Mouse (Mus musculus) CH12.LX (cell line): ENCODE data around the gene Ptgir. TPM values are rescaled to one million over a fixed set of nuclear protein-coding genes. Genes with fewer than 3 reads are reported as not detected.
A peak's percentile ranks its signal among the peaks of the same experiment; 100 is the strongest.

Source experiments
- DNase-seq: peaks from one replicate; pipeline ENCODE4 v3.0.0-alpha.2; 2013; ENCODE audit errors: extremely low read depth
- H3K27ac ChIP-seq: 2 replicates; pipeline ENCODE4 v1.5.1; 2012; ENCODE audit warnings: low read depth, mild to moderate bottlenecking, control low read depth, moderate library complexity; ENCODE audit not compliant: insufficient read depth
- H3K27me3 ChIP-seq: replicated peaks from 2 replicates; pipeline ENCODE3; 2012; ENCODE audit warnings: inconsistent platforms
- H3K36me3 ChIP-seq, 2 experiments: replicated peaks in 1 of 2; 2 replicates each; pipeline versions ENCODE3 to v1.6.1; 2012; ENCODE audit warnings: inconsistent platforms in 1 of 2, low read length in 1 of 2, mild to moderate bottlenecking in 1 of 2, mixed read lengths in 1 of 2, moderate library complexity in 1 of 2; ENCODE audit not compliant: control insufficient read depth in 1 of 2, insufficient read depth in 1 of 2
- H3K4me1 ChIP-seq, 2 experiments: 2 replicates each; pipeline ENCODE4 v1.6.1; 2012; ENCODE audit warnings: inconsistent platforms in 1 of 2, moderate library complexity in 1 of 2; ENCODE audit not compliant: insufficient read depth in 2 of 2, control insufficient read depth in 1 of 2
- H3K4me2 ChIP-seq: 2 replicates; pipeline ENCODE4 v1.6.1; 2012; ENCODE audit warnings: low read depth, mild to moderate bottlenecking, control low read depth; ENCODE audit not compliant: poor library complexity, insufficient read depth, severe bottlenecking
- H3K4me3 ChIP-seq, 3 experiments: fragments of 150-350 bp in 1 of 3; sonication (generic) in 1 of 3; replicated peaks in 1 of 3; 2 replicates each; pipeline versions ENCODE3 to v1.5.1; 2011 to 2012; ENCODE audit warnings: low read depth in 2 of 3, low read length in 2 of 3, mild to moderate bottlenecking in 2 of 3, moderate library complexity in 2 of 3, control low read depth in 1 of 3, improper control_type of control experiment in 1 of 3, inconsistent platforms in 1 of 3, mixed read lengths in 1 of 3; ENCODE audit not compliant: poor library complexity in 1 of 3
- H3K79me2 ChIP-seq: replicated peaks from 2 replicates; pipeline ENCODE4 v1.6.1; 2012; ENCODE audit warnings: mild to moderate bottlenecking, moderate library complexity; ENCODE audit not compliant: control insufficient read depth, poor library complexity, insufficient read depth, severe bottlenecking; ENCODE audit errors: extremely low read depth
- H3K9ac ChIP-seq: 2 replicates; pipeline ENCODE4 v1.6.1; 2012; ENCODE audit warnings: low read depth, mild to moderate bottlenecking, control low read depth, moderate library complexity; ENCODE audit not compliant: insufficient read depth
- H3K9me3 ChIP-seq: replicated peaks from 2 replicates; pipeline ENCODE3; 2012; ENCODE audit warnings: low read length, inconsistent platforms, mixed read lengths
- BHLHE40 ChIP-seq: IDR thresholded peaks from 2 replicates; pipeline ENCODE4 v1.6.1; 2011; ENCODE audit warnings: mild to moderate bottlenecking, low read depth, low read length, improper control_type of control experiment
- CHD2 ChIP-seq: IDR thresholded peaks from 2 replicates; pipeline ENCODE4 v1.6.1; 2011; ENCODE audit warnings: low read length, improper control_type of control experiment
- CTCF ChIP-seq, 2 experiments: IDR thresholded peaks in 1 of 2; conservative IDR thresholded peaks in 1 of 2; 2 replicates each; pipeline ENCODE4 v1.5.1; 2011 to 2012; ENCODE audit warnings: low read depth in 2 of 2, low read length in 2 of 2, improper control_type of control experiment in 1 of 2, inconsistent platforms in 1 of 2, mild to moderate bottlenecking in 1 of 2, moderate library complexity in 1 of 2
- E2F4 ChIP-seq: IDR thresholded peaks from 2 replicates; pipeline ENCODE4 v1.6.1; 2011; ENCODE audit warnings: low read depth, low read length, improper control_type of control experiment; ENCODE audit not compliant: insufficient replicate concordance
- ELF1 ChIP-seq: IDR thresholded peaks from 2 replicates; pipeline ENCODE4 v1.6.1; 2014; ENCODE audit warnings: low read depth, mild to moderate bottlenecking, inconsistent platforms, low read length, improper control_type of control experiment
- EP300 ChIP-seq: IDR thresholded peaks from 2 replicates; pipeline ENCODE4 v1.6.1; 2011; ENCODE audit warnings: low read length, improper control_type of control experiment
- GABPA ChIP-seq: IDR thresholded peaks from 2 replicates; pipeline ENCODE4 v1.6.1; 2012; ENCODE audit warnings: low read depth, low read length, improper control_type of control experiment, inconsistent platforms; ENCODE audit not compliant: insufficient replicate concordance
- HCFC1 ChIP-seq: IDR thresholded peaks from 2 replicates; pipeline ENCODE4 v1.6.1; 2012; ENCODE audit warnings: low read depth, mild to moderate bottlenecking, inconsistent platforms, low read length, improper control_type of control experiment
- IRF4 ChIP-seq: IDR thresholded peaks from 2 replicates; pipeline ENCODE4 v1.6.1; 2014; ENCODE audit warnings: low read depth, mild to moderate bottlenecking, inconsistent platforms, low read length, improper control_type of control experiment
- JUN ChIP-seq: IDR thresholded peaks from 2 replicates; pipeline ENCODE4 v1.6.1; 2011; ENCODE audit warnings: low read depth, mild to moderate bottlenecking, low read length, improper control_type of control experiment, moderate library complexity; ENCODE audit not compliant: insufficient read depth
- JUND ChIP-seq: conservative IDR thresholded peaks from 2 replicates; pipeline ENCODE4 v1.6.1; 2011; ENCODE audit warnings: low read depth, low read length, improper control_type of control experiment
- KAT2A ChIP-seq: IDR thresholded peaks from 2 replicates; pipeline ENCODE4 v1.6.1; 2012; ENCODE audit warnings: low read length, improper control_type of control experiment, inconsistent platforms; ENCODE audit not compliant: insufficient replicate concordance
- MAFK ChIP-seq: IDR thresholded peaks from 2 replicates; pipeline ENCODE4 v1.6.1; 2011; ENCODE audit warnings: low read length, improper control_type of control experiment; ENCODE audit not compliant: insufficient replicate concordance
- MAX ChIP-seq: IDR thresholded peaks from 2 replicates; pipeline ENCODE4 v1.6.1; 2011; ENCODE audit warnings: low read length, improper control_type of control experiment
- MAZ ChIP-seq: IDR thresholded peaks from 2 replicates; pipeline ENCODE4 v1.6.1; 2012; ENCODE audit warnings: low read depth, mild to moderate bottlenecking, inconsistent platforms, low read length, improper control_type of control experiment, moderate library complexity
- MEF2A ChIP-seq: IDR thresholded peaks from 2 replicates; pipeline ENCODE4 v1.6.1; 2014; ENCODE audit warnings: low read depth, mild to moderate bottlenecking, inconsistent platforms, low read length, improper control_type of control experiment, borderline replicate concordance
- MXI1 ChIP-seq: IDR thresholded peaks from 2 replicates; pipeline ENCODE4 v1.6.1; 2011; ENCODE audit warnings: mild to moderate bottlenecking, low read depth, low read length, improper control_type of control experiment
- MYC ChIP-seq: IDR thresholded peaks from 2 replicates; pipeline ENCODE4 v1.6.1; 2011; ENCODE audit warnings: low read depth, mild to moderate bottlenecking, improper control_type of control experiment, low read length
- NELFE ChIP-seq: IDR thresholded peaks from 2 replicates; pipeline ENCODE4 v1.6.1; 2011; ENCODE audit warnings: low read depth, low read length, improper control_type of control experiment
- NRF1 ChIP-seq: IDR thresholded peaks from 2 replicates; pipeline ENCODE4 v1.6.1; 2014; ENCODE audit warnings: low read depth, mild to moderate bottlenecking, inconsistent platforms, low read length, improper control_type of control experiment, moderate library complexity
- POLR2A ChIP-seq: IDR thresholded peaks from 2 replicates; pipeline ENCODE4 v1.6.1; 2011; ENCODE audit warnings: low read depth, mild to moderate bottlenecking, improper control_type of control experiment, low read length
- POLR2AphosphoS2 ChIP-seq: IDR thresholded peaks from 2 replicates; pipeline ENCODE4 v1.6.1; 2011; ENCODE audit warnings: low read depth, low read length, improper control_type of control experiment
- RAD21 ChIP-seq: IDR thresholded peaks from 2 replicates; pipeline ENCODE4 v1.6.1; 2011; ENCODE audit warnings: low read depth, mild to moderate bottlenecking, low read length, improper control_type of control experiment, moderate library complexity
- RCOR1 ChIP-seq: conservative IDR thresholded peaks from 2 replicates; pipeline ENCODE4 v1.6.1; 2012; ENCODE audit warnings: low read depth, mild to moderate bottlenecking, inconsistent platforms, low read length, improper control_type of control experiment
- SIN3A ChIP-seq: IDR thresholded peaks from 2 replicates; pipeline ENCODE4 v1.6.1; 2012; ENCODE audit warnings: low read length, improper control_type of control experiment, inconsistent platforms
- SMC3 ChIP-seq: IDR thresholded peaks from 2 replicates; pipeline ENCODE4 v1.6.1; 2011; ENCODE audit warnings: low read depth, low read length, improper control_type of control experiment
- TBP ChIP-seq: conservative IDR thresholded peaks from 2 replicates; pipeline ENCODE4 v1.6.1; 2011; ENCODE audit warnings: low read depth, low read length, improper control_type of control experiment
- TCF12 ChIP-seq: IDR thresholded peaks from 2 replicates; pipeline ENCODE4 v1.6.1; 2014; ENCODE audit warnings: low read depth, mild to moderate bottlenecking, inconsistent platforms, low read length, improper control_type of control experiment
- UBTF ChIP-seq: IDR thresholded peaks from 2 replicates; pipeline ENCODE4 v1.6.1; 2012; ENCODE audit warnings: low read depth, mild to moderate bottlenecking, inconsistent platforms, low read length, improper control_type of control experiment, moderate library complexity
- USF1 ChIP-seq: IDR thresholded peaks from 2 replicates; pipeline ENCODE4 v1.6.1; 2014; ENCODE audit warnings: low read depth, mild to moderate bottlenecking, inconsistent platforms, low read length, improper control_type of control experiment
- USF2 ChIP-seq: conservative IDR thresholded peaks from 2 replicates; pipeline ENCODE4 v1.6.1; 2011; ENCODE audit warnings: low read depth, low read length, improper control_type of control experiment
- ZC3H11A ChIP-seq: IDR thresholded peaks from 2 replicates; pipeline ENCODE4 v1.6.1; 2012; ENCODE audit warnings: low read depth, mild to moderate bottlenecking, inconsistent platforms, low read length, improper control_type of control experiment
- ZKSCAN1 ChIP-seq: IDR thresholded peaks from 2 replicates; pipeline ENCODE4 v1.6.1; 2012; ENCODE audit warnings: low read depth, inconsistent platforms, low read length, improper control_type of control experiment, borderline replicate concordance
- ZNF384 ChIP-seq: IDR thresholded peaks from 2 replicates; pipeline ENCODE4 v1.6.1; 2012; ENCODE audit warnings: low read depth, low read length, improper control_type of control experiment, inconsistent platforms
- dilution Hi-C: fragments of 300-500 bp; cut with MboI; formaldehyde crosslinking; loops from 2 replicates; pipeline ENCODE4 v1.14.3; 2020; ENCODE audit warnings: low sequenced_read_pairs; ENCODE audit not compliant: extremely low pct_unique_long_range_greater_than_20kb, extremely low pct_ligation_motif_present
- in situ Hi-C: fragments of 300-500 bp; cut with MboI; formaldehyde crosslinking; loops from 3 replicates; pipeline ENCODE4 v1.14.3; 2019; ENCODE audit warnings: low sequenced_read_pairs, low pct_ligation_motif_present, low pct_unique_long_range_greater_than_20kb, mixed read lengths
- polyA plus RNA-seq: library from polyadenylated mRNA; unstranded; fragments of >175 nt; gene quantifications from 2 replicates; pipeline ENCODE4 v1.2.1, GENCODE M21; 2012; ENCODE audit warnings: low read depth; ENCODE audit not compliant: insufficient read length
- total RNA-seq, 2 experiments: library from RNA; depleted of rRNA; stranded (reverse); fragments of 300-350 nt in 1 of 2; fragments of >200 nt in 1 of 2; gene quantifications; 2 replicates each; pipeline ENCODE4 v1.2.3; 2012 to 2014

Gene Ptgir
- total and polyA plus RNA-seq, 3 experiments = 3.8 to 31.1 (median 7.0) TPM

- Histone ChIP-seq H3K4me3 (peak overlapping the region; percentile 35 to 57 (median 39)), H3K27me3 (no peaks in the 10 kb centered on the region), H3K27ac (peak overlapping the region; percentile 43; the same call in 1 of the 2 replicates), H3K4me1 (peaks cover 6 to 29% of the 10 kb centered on the region in 2 experiments), H3K36me3 (peaks cover 21 to 47% of the 10 kb centered on the region in 2 experiments), H3K4me2 (peak overlapping the region; percentile 83), H3K9me3 (no peaks in the 10 kb centered on the region), H3K79me2 (no peaks in the 10 kb centered on the region), H3K9ac (peak overlapping the region; percentile 81)
- in situ Hi-C loops = loop anchor here (5.0 kb wide), 1 partner anchor 33 kb away; the partner anchor contains the start of gene Ptgir
- DNase-seq = peak; percentile 84
- dilution Hi-C loops = no loop called here
- peak; percentile 60; the same call in 1 of the 2 replicates for TF ChIP-seq MEF2A
- no peak; the same call in 1 of the 2 replicates for TF ChIP-seq NELFE
- no peak for TF ChIP-seq ZNF384
- TF ChIP-seq BHLHE40 = no peak
- TF ChIP-seq JUND = no peak
- no peak for TF ChIP-seq POLR2AphosphoS2
- no peak for TF ChIP-seq JUN
- TF ChIP-seq MXI1 = no peak; the same call in 1 of the 2 replicates
- TF ChIP-seq RAD21 = peak; percentile 88
- TF ChIP-seq RCOR1 = no peak
- TF ChIP-seq SMC3 = peak; percentile 95
- TF ChIP-seq ZKSCAN1 = no peak
- no peak for TF ChIP-seq KAT2A
- TF ChIP-seq TCF12 = peak; percentile 41; the same call in 1 of the 2 replicates
- TF ChIP-seq POLR2A = no peak; the same call in 1 of the 2 replicates
- TF ChIP-seq TBP = no peak
- TF ChIP-seq USF1 = no peak
- TF ChIP-seq MAFK = no peak
- 0 out of 2 replicates have a peak, but pooled peaks have one; percentile 28 for TF ChIP-seq NRF1
- no peak for TF ChIP-seq USF2
- no peak for TF ChIP-seq IRF4
- no peak for TF ChIP-seq ELF1
- no peak for TF ChIP-seq GABPA
- TF ChIP-seq ZC3H11A = 0 out of 2 replicates have a peak, but pooled peaks have one; percentile 37
- no peak for TF ChIP-seq HCFC1
- TF ChIP-seq MAX = peak; percentile 57
- no peak for TF ChIP-seq UBTF
- no peak for TF ChIP-seq CHD2
- no peak for TF ChIP-seq SIN3A
- TF ChIP-seq EP300 = no peak
- peak; percentile 77 to 96 for TF ChIP-seq CTCF (conservative IDR thresholded peaks at IDR 0.05 in 1 of 2, IDR thresholded peaks at IDR 0.05 in 1 of 2; ENCODE audit: low read depth in 2 of 2, low read length in 2 of 2)
- no peak for TF ChIP-seq E2F4
- no peak for TF ChIP-seq MAZ
- no peak for TF ChIP-seq MYC
These were observed 32.1 kb upstream of the Ptgir start for GRCm38 (mm10) chr7:16874190-16874589.
